Mouse (Mus musculus) stomach, postnatal 0 days (tissue): ENCODE data around the gene Pirt.

ENCODE experiments used
- CTCF ChIP-seq: IDR thresholded peaks from 2 replicates; pipeline ENCODE4 v1.5.1; 2016; ENCODE audit warnings: antibody characterized with exemption, low read depth, mild to moderate bottlenecking, moderate library complexity
- EP300 ChIP-seq: optimal IDR thresholded peaks from 2 replicates; pipeline ENCODE3; 2016; ENCODE audit warnings: antibody characterized with exemption

DNA sequence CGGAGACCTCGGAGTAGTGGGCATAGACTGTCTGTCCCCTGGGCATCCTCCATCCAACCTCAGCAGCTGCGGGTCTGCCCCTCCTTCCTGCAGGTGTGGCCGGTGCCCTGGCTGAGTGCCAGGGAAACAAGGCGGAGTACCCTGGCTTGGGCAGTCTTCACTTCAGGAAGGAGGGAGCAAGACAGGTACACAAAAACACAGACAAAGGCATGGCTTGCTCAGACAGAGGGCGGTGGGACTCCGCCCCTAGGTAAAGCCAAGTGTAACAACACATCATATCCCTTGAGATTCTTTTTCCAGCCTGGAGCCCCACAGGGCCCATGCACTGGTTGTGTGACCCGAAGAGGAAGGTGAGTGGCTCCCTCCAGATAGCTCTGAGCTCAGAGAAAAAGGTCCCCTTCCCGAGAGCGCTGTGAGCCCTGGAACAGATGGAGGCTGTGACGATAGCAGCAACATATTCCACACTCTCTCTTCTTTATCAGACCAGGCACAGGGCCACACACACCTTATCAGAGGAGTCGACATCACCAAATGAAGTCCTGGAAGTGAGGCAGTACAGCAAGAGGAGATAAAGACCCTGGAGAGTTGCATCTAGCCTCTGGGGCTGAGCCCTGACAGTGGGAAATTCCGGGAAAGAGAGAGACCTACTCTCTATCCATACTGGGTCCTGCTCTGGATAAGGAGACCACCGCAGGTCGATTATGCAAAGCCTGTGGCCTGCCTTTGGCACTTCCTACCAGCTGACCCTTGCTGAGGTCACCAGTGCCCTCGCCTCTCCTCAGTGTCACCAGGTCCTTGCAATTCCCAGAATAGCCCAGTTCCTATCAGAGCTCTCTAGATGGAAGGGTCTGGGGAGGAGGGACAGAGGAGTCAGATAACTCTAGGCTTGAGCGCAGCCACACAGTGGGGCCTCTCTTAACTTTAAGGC is 1.0 kb downstream of the Pirt start:
- TF ChIP-seq CTCF (no peak; the same call in 1 of the 2 replicates), EP300 (no peak)
